Mouse (Mus musculus) limb, embryonic 14.5 days (tissue): ENCODE results near the gene Gm20388. TPM values are rescaled to one million over a fixed set of nuclear protein-coding genes. Genes with fewer than 3 reads are reported as not detected.

Experiments used
- ATAC-seq: fragments of 200-750 bp; cut with Nextera tagmentation; 2 replicates; pipeline ENCODE4 v1.8.0; 2017; ENCODE audit warnings: low read depth, moderate number of reproducible peaks, moderate TSS enrichment; ENCODE audit not compliant: low FRiP score
- DNase-seq: peaks from one replicate; pipeline ENCODE4 v3.0.0-alpha.2; 2015; ENCODE audit warnings: low spot score
- H3K27ac ChIP-seq: fragments of 300-500 bp; sonication (generic); replicated peaks from 2 replicates; pipeline ENCODE4 v1.5.1; 2014; ENCODE audit warnings: low read depth, mild to moderate bottlenecking, low read length, moderate library complexity, mixed read lengths
- H3K27me3 ChIP-seq: fragments of 300-500 bp; sonication (generic); 2 replicates; pipeline ENCODE4 v1.6.1; 2014; ENCODE audit warnings: low read length, mixed read lengths; ENCODE audit not compliant: control insufficient read depth, insufficient read depth
- H3K36me3 ChIP-seq: fragments of 300-500 bp; sonication (generic); 2 replicates; pipeline ENCODE4 v1.6.1; 2014; ENCODE audit warnings: mild to moderate bottlenecking, low read length, moderate library complexity, mixed read lengths; ENCODE audit not compliant: control insufficient read depth, insufficient read depth
- H3K4me1 ChIP-seq: fragments of 300-500 bp; sonication (generic); 2 replicates; pipeline ENCODE4 v1.6.1; 2014; ENCODE audit warnings: antibody characterized with exemption, low read length, mixed read lengths; ENCODE audit not compliant: control insufficient read depth, insufficient read depth
- H3K4me2 ChIP-seq: fragments of 300-500 bp; sonication (generic); replicated peaks from 2 replicates; pipeline ENCODE4 v1.6.1; 2014; ENCODE audit warnings: low read depth, mild to moderate bottlenecking, low read length, moderate library complexity; ENCODE audit not compliant: severe bottlenecking
- H3K4me3 ChIP-seq: fragments of 300-500 bp; sonication (generic); replicated peaks from 2 replicates; pipeline ENCODE4 v1.5.1; 2014; ENCODE audit warnings: low read length
- H3K9ac ChIP-seq: fragments of 300-500 bp; sonication (generic); 2 replicates; pipeline ENCODE4 v1.6.1; 2014; ENCODE audit warnings: mild to moderate bottlenecking, low read depth, low read length, moderate library complexity; ENCODE audit not compliant: severe bottlenecking
- H3K9me3 ChIP-seq: fragments of 300-500 bp; sonication (generic); 2 replicates; pipeline ENCODE4 v1.6.1; 2016; ENCODE audit warnings: low read length; ENCODE audit not compliant: control insufficient read depth
- POLR2A ChIP-seq: fragments of 200-500 bp; IDR thresholded peaks from 2 replicates; pipeline ENCODE4 v1.8.0; 2012; ENCODE audit warnings: inconsistent platforms, mild to moderate bottlenecking, moderate library complexity, borderline replicate concordance; ENCODE audit not compliant: insufficient read depth, insufficient read length; ENCODE audit errors: extremely low read depth
- WGBS: fragments of 180-500 bp; shearing (Covaris S2); extraction: QIAGEN DNeasy Blood & Tissue Kit; methylation state at CpG from one replicate; pipeline ENCODE4 v1.1.7; 2014; 5-methylcytosine and 5-hydroxymethylcytosine counted together
- polyA plus RNA-seq, 2 experiments: library from polyadenylated mRNA; depleted of rRNA in 1 of 2; stranded (reverse) in 1 of 2; unstranded in 1 of 2; fragments of >200 nt; fragmentation: Nextera tagmentation in 1 of 2; extraction: Ambion mirVana in 1 of 2; gene quantifications; 2 replicates each; pipeline versions ENCODE4 v1.2.1 to v1.2.3; 2012 to 2014

Gene Gm20388
- polyA plus RNA-seq, 2 experiments: 1.9 to 49.9 TPM

DNA sequence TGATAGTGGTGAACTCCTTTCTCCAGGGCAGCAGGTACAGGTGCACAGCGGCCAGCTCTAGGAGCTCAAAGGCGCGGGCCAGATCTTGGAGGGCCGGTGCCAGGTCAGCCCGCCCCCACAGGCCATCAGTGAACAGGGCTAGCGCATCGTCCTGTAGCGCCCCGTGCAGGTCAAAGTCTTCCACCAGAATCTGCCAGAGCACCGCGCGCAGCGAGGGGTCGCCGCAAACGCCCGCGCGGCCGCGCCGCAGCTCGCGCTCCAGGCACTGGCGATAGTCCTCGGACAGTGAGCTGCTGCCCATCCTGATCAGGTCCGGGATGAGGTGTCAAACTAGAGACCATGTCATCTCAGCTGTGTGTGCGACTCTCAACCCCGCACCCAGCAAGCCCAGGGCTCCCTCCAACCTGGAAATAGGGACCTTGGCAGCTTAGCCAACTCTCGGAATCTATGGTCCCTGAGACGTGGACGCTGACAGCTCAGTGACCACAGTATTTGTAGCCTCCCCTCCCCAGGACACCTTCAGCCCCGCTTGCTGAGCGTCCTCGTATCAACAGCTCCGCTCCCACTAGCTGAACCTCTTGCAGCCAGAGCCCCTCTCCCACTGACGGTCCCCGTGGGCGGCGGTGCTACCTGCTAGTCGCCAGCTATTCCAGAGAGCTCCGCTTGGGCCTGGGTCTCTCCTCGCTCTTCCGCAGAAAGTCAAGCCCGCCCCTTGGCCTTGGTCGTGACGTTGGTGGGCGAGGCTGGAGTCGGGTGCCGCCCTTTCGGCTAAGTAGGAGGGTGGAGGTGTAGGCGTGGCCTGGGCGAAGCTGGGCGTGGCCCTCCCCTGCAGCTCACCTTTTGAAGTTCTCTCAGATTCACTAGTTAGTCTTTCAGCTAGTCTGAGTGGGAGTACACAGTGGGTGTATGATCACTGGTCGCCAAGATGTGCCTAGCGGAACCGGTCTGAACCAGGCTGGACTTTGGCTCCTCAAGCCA, 3325.2 kb downstream of the Gm20388 start, which contains the start of gene Spata2l:
Gene Spata2l, minus strand, starts transcription at position 714 of the 978 bp plus-strand sequence.
- ATAC-seq (peak; percentile 90), DNase-seq (peak; percentile 85)
- H3K9ac ChIP-seq: peak within 1 kb of the TSS; percentile 28
- no peaks in the 10 kb centered on the region for H3K9me3 ChIP-seq
- H3K4me1 ChIP-seq: 0 out of 2 replicates have a peak, but pooled peaks cover 8% of the 10 kb centered on the region
- no peak within 1 kb of the TSS for H3K27ac ChIP-seq
- peak within 1 kb of the TSS; percentile 40 for H3K4me3 ChIP-seq
- H3K36me3 ChIP-seq: no peaks in the 10 kb centered on the region
- no peak for TF ChIP-seq POLR2A
- H3K27me3 ChIP-seq: peaks cover 16% of the 10 kb centered on the region
- H3K4me2 ChIP-seq: peak within 1 kb of the TSS; percentile 63
- WGBS: 2% methylated on average over 54 of the region's 57 CpGs

DNA sequence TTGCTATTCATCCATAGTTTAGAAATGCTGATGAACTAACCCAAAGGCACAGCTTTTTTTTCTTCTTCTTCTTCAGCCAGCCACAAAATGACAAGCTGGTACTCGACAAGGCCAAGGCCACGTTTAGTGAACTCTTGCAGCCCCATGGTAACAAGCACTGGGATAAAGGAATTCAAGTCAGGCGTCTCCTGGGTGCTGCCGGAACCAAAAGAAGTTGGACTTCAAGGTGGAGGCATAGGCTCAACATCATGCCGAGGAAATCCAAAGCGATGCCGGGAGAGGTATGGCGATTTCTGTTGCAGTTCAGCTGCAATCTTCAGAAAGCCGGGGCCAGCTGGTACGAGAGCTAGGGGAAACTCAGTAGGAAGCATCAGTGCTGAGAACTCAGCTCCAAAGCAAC, 3328.8 kb downstream of the Gm20388 start:
- Histone ChIP-seq H3K4me2 (no peak overlapping the region), H3K4me3 (no peak overlapping the region), H3K36me3 (peaks cover 27% of the 10 kb centered on the region), H3K9me3 (no peaks in the 10 kb centered on the region), H3K9ac (no peak overlapping the region), H3K27ac (no peak overlapping the region), H3K4me1 (0 out of 2 replicates have a peak, but pooled peaks cover 8% of the 10 kb centered on the region), H3K27me3 (peaks cover 16% of the 10 kb centered on the region)
- no peak for DNase-seq
- WGBS: 88% methylated on average over 10 of the region's 10 CpGs
- TF ChIP-seq POLR2A: no peak
- no peak for ATAC-seq

DNA sequence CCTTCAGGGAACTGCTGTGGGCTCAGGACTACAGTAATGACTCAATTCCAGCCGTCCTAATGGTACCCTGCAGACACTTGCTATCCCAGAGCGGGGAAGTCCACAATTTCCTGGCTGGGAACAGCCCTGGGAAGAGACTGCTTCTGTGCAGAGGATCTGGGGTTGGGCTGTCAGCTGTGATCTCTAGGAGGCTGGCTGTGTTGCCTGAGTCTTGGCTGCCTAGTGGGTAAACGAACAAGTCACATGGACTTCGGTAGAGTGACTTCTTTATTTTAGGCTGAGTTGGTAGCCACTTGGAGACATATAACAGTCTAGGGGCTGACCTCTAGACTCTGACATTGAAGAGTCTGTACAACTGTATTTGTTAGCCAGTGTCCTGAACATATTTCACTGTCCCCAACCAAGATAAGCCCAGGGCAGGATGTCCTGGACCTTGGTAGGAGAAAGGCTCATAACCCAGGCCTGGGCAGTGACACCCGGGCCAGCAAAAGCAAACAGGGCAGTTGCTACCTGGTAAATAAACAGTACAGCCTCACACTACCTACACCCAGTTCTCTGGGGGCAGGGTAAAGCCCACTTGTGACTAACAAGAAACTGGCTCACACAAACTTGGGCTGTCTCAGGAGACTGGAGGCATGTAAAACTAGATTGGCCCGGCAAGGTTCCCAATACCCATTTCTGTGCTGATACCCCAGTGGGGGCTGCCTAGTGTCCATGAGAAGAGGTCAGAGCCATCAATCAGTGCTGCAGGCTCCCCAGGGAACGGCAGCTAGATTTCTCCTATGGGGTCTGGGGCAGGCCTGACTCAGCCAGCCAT, 3331.7 kb downstream of the Gm20388 start:
- DNase-seq: no peak
- H3K9me3 ChIP-seq: no peaks in the 10 kb centered on the region
- no peak for TF ChIP-seq POLR2A
- no peak overlapping the region for H3K4me3 ChIP-seq
- H3K27me3 ChIP-seq: no peaks in the 10 kb centered on the region
- no peak overlapping the region for H3K27ac ChIP-seq
- no peak overlapping the region for H3K9ac ChIP-seq
- peaks cover 54% of the 10 kb centered on the region for H3K36me3 ChIP-seq
- H3K4me2 ChIP-seq: no peak overlapping the region
- no peak for ATAC-seq
- 89% methylated on average over 7 of the region's 7 CpGs for WGBS
- H3K4me1 ChIP-seq: no peaks in the 10 kb centered on the region

DNA sequence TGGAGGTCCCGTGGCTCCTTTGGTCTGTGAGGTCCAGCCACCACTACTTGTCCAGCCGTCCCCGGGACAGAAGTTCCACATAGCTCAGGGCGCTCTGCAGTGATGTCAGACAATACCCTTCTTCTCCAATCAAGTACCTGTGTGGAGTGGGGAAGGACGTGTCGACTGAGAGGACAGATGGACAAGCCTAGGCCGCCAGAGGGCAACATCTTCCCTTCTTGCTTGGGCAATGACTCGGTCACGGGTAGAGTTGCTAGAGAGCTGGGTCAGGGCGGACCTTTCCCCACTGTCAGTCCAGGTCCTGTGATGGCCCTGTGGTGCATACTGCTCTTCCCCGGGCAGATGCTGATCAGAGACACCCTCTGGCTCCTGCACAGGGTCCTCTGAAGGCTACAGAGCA, 3332.4 kb downstream of the Gm20388 start:
- DNase-seq (no peak), ATAC-seq (no peak)
- Histone ChIP-seq H3K4me1 (no peaks in the 10 kb centered on the region), H3K36me3 (peaks cover 61% of the 10 kb centered on the region), H3K4me2 (no peak overlapping the region), H3K27ac (no peak overlapping the region), H3K9ac (no peak overlapping the region), H3K4me3 (no peak overlapping the region), H3K9me3 (no peaks in the 10 kb centered on the region), H3K27me3 (no peaks in the 10 kb centered on the region)
- WGBS: 77% methylated on average over 11 of the region's 11 CpGs
- TF ChIP-seq POLR2A: no peak

DNA sequence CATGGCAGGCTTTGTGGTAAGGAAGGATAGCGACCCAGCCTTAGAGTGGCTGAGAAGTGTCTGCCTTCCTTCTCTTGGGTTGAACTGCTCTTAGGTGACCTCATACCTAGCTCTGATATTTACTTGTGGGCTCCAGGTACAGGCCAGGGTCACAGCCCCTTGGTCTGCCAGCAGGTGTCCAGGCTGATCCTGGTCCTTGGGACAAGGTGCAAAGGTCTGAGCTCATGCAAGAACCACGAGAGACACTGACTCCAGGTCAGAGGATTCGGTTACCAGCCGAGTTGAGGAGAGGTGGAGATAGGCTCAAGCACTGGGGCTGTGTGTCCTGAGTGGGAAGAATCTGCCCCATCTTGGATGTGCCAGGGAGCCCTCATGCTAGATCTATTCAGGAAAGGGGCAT, 3333.7 kb downstream of the Gm20388 start:
- 88% methylated on average over 4 of the region's 4 CpGs for WGBS
- DNase-seq (no peak), ATAC-seq (no peak)
- no peak for TF ChIP-seq POLR2A
- H3K36me3 ChIP-seq: peaks cover 75% of the 10 kb centered on the region
- no peaks in the 10 kb centered on the region for H3K4me1 ChIP-seq
- H3K27ac ChIP-seq: no peak overlapping the region
- no peaks in the 10 kb centered on the region for H3K27me3 ChIP-seq
- H3K4me2 ChIP-seq: no peak overlapping the region
- H3K9ac ChIP-seq: no peak overlapping the region
- H3K9me3 ChIP-seq: no peaks in the 10 kb centered on the region
- no peak overlapping the region for H3K4me3 ChIP-seq
